Mouse (Mus musculus): ENCODE measurements around the gene Pigk.

Pigk gene

DNA sequence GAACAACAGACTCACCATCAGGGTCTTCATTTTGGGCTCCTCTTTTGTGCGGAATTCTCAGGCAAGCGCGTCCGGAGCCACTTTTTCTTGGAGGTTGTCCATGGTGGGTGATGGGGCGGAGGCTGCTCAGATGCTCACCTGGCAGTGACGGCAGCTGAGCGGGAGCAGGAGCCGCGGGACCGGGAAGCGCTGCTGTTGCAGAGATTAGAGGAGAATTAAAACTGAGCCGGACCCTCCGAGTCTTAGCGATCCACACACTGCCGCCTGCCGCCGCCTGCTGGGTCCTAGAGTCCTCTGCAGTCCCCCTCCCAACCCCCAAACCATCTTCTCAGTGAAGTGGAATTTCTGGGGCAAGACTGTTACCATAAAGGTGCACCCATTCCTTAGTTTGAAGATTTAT, 268.1 kb downstream of the Pigk start, which contains the start of gene St6galnac5:
TSS of gene St6galnac5 (minus strand) at position 259 of the 400 bp plus-strand sequence.
- DNase-seq (ENCODE audit: low spot score in 2 of 2), result no peak

DNA sequence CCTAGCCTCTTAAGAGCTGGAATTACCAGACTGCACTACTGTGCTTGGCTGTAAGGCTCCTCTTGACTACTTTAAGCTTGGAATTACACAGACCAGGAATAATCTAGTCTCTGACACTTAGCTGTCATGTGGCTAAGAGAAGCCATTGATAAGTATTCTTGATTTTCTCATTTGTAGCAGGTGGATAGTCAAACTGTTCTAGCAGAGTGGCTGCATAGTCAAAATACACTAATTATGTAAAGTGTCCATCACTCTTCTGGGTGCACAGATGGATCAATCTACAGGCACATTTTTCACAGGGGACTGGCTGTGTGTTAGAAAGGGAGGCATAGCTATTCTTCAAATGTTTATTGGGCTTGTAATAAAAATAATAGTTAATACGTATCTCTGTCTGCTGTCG, 276.9 kb downstream of the Pigk start:
- DNase-seq (ENCODE audit: low spot score in 2 of 2), result no peak

DNA sequence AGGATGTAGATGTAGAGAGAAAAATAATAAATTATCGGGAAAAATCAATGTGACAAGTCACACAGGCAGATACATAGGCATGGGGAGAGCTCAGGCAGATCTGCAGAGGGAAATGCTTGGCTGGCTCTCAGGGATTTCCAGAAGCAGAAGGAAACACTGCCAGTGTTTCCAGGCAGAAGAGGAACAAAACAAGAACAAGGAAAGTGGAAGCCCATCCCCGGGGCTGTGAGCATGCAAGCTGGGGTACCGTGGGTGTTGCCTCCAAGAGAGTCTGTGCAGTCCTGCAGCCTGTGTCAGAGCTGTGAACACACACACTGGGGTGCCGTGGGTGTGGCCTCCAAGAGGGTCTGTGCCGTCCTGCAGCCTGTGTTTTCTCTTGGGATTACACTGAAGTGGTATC, 279.7 kb downstream of the Pigk start:
- no peak for DNase-seq (ENCODE audit: low spot score in 2 of 2)

DNA sequence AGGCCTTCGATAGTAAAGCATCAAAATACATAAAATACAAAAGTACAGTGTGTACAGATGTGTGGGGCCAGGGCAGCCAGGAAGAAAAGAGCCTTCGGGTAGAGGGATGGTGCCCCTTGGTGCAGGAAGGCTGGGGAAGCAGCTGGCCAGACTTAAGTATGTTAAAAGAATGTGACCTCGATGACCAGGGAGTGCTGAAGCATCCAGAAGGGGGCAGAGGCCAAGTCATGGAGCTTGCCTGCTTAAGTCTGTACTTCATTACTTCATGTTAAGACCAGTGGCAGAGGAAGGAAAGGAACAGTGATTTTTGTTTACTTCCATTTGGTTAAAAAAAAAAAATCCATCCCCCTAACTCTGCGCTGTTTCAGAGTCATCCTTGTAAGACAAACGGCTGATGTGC, 284.2 kb downstream of the Pigk start:
- no peak for DNase-seq (ENCODE audit: low spot score in 2 of 2)

DNA sequence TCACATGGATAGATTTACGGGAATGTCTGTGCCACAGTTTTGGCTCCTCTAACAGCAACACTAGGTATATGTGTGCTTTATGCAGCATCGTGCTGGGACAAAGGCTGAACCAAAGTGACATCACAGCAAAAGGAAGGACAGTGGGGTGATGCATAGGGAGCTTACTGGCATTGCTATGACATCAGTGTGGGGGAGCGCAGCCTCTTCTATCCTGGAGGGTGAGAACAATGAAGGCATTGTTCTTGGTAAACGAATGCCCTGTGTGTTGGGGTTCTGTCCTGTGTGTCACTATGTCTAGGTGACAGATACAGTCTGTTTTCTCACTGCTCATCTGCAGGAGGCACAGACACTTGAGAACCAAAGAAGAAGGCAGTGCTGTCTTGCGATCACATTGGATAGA, 285.0 kb downstream of the Pigk start:
- no peak for DNase-seq (ENCODE audit: low spot score in 2 of 2)

DNA sequence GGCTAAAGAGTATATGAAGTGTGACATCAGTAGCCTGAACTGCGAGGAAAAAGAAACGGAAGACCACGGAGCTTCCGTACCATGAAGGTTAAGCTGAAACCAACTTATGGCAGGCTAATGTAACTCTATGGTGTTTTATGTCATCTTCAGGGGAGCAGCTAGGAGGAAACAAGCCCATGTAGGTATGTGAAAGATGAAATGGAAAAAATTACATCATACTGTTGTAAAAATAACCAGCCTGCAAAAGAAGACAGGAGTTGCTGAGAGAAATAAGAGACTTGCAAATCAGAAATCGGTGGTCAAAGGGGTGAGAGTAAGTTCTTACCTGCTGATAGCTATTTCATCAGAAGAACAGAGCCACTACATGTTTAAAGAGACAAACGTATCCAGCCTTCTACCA, 293.0 kb downstream of the Pigk start:
- DNase-seq (ENCODE audit: low spot score in 2 of 2), result no peak

DNA sequence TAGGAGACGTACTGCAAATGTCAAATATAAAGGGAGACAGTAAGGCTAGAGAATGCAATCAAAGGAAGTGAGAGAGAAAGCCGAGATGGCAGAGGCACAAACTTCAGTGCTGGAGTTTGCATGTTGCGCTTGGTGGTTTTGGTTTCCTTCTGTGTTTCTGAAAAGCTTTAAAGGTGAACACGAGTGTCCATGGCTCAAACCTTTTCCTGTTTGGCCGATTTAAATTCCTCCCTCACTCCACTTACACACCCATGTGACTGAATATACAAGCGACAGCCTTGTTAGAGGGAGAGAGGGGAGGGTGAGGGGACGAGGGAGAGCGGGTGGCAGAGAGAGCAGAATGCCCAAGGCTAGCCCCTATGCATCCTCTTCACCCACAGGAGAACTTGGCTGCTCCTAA, 302.5 kb downstream of the Pigk start:
- no peak for DNase-seq (ENCODE audit: low spot score in 2 of 2)

DNA sequence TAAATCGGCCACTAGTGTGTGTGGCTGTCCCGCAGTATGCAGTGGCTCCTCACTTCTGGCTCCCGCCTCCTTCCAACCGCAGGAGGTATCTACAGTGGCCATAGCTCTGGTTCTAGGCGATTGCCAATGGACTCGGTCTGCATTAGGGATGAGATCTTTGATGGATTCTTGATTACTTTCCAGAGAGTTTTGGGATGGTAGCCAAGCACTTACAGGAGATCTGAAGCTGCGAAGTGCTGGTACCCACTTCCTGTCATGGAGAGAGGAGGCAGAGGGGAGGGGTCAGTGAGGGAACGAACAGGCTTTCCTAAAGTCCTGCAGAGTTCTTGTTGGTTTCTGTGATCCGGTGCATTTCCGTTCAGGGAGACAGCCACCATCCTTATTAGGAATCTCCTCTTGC, 304.2 kb downstream of the Pigk start:
- no peak for DNase-seq (ENCODE audit: low spot score in 2 of 2)

DNA sequence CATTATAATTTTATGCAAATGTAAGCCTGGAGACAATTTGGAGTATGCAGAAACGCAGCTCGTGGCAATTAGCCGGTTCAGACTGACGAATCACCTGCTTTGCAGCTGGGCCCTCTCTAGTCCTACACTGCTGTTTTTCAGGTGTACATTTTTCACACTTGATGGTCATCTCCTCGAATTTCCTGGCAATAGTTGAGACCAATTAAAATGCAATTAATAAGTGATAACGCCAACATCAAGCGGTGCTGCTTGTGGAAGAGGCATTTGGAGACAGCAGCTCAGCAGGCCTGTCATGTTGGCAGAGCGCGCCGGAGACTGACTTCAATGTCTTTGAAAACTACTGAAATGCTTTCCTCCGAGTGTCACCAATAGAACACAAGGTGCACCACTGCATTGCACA, 310.1 kb downstream of the Pigk start:
- no peak for DNase-seq (ENCODE audit: low spot score in 2 of 2)

All from urinary bladder, postnatal 4 days (tissue).